Mouse (Mus musculus): ENCODE measurements around the gene Rerg. TPM values are rescaled to one million over a fixed set of nuclear protein-coding genes. Genes with fewer than 3 reads are reported as not detected.

Gene Rerg
- polyA plus RNA-seq, 1 experiment from 2014 or later: 6.9 TPM

DNA sequence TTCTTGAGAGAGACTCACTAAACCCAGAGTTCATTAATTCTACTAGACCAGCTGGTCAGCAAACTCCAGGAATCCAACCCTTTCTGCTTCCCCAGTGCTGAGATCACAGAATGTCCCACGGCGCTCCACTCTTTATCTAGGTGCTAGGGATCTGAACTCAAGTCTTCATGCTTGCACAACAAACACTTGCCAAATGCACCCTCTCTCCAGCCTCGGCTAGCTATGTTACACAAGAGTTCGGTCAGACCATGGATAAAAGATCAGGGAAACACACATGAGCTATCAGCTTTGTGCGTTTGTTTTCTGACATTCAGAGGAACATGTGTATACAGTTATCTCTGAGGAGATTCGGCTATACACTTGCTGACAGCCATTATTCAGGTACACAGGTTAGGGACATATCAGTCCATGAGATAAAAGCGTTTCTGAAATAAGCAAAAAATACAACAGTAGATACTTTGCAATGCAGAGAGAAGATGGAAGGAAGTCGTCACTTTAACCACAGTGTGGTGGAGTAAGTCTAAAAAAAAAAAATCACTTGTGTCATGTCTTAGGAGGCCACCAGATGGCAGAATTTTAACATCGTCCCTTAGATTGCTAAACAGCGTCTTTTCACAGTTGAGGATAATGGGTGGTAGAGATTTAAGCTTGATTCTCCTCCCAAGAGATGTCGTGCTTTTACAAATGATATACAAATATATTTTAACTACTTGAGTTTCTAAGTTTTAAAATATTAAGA, 35.5 kb upstream of the Rerg start:
- Histone ChIP-seq H3K9me3 (ENCODE audit: low read length) (no peaks in the 10 kb centered on the region), H3K27ac (ENCODE audit: low read depth) (no peak overlapping the region), H3K36me3 (replicated peaks; ENCODE audit: insufficient read depth, low read length) (no peaks in the 10 kb centered on the region), H3K4me2 (ENCODE audit: low read depth, low read length) (no peak overlapping the region), H3K9ac (replicated peaks) (no peak overlapping the region), H3K27me3 (ENCODE audit: insufficient read depth, low read length) (no peaks in the 10 kb centered on the region), H3K4me1 (ENCODE audit: insufficient read depth) (no peaks in the 10 kb centered on the region), H3K4me3 (ENCODE audit: low read depth, low read length) (no peak overlapping the region)
- WGBS (ENCODE audit: insufficient replicate concordance): 40% methylated on average over 11 of the region's 11 CpGs
- DNase-seq (no peak), ATAC-seq (no peak)
- TF ChIP-seq CTCF (IDR thresholded peaks at IDR 0.05; ENCODE audit: low read depth) (peak; percentile 62), EP300 (IDR thresholded peaks at IDR 0.05; ENCODE audit: low read depth) (no peak)

DNA sequence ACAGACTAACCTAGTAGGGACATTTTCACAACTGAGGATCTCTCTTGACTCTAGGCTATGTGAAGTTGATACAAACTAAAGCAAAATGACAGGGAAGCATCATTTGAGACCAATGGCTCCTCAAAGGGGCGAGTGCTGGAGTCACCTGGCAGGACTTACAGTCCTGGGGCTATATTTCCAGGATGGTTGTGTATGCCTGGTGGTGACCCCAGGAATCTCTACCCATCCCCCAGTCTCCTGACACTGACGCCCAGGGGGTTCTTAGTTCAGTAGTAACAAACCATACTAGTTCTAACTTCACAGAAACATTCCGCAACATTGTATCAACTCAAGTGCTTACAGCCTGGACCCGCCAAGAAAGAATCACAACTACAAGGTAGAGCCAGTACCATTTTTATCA, 32.4 kb upstream of the Rerg start:
- TF ChIP-seq CTCF (IDR thresholded peaks at IDR 0.05; ENCODE audit: low read depth) (no peak), EP300 (IDR thresholded peaks at IDR 0.05; ENCODE audit: low read depth) (no peak)
- Histone ChIP-seq H3K27me3 (ENCODE audit: insufficient read depth, low read length) (no peaks in the 10 kb centered on the region), H3K36me3 (replicated peaks; ENCODE audit: insufficient read depth, low read length) (no peaks in the 10 kb centered on the region), H3K9ac (replicated peaks) (no peak overlapping the region), H3K27ac (ENCODE audit: low read depth) (no peak overlapping the region), H3K4me3 (ENCODE audit: low read depth, low read length) (no peak overlapping the region), H3K9me3 (ENCODE audit: low read length) (no peaks in the 10 kb centered on the region), H3K4me1 (ENCODE audit: insufficient read depth) (no peaks in the 10 kb centered on the region), H3K4me2 (ENCODE audit: low read depth, low read length) (no peak overlapping the region)
- DNase-seq (no peak), ATAC-seq (no peak)
- 72% methylated on average over 4 of the region's 4 CpGs for WGBS (ENCODE audit: insufficient replicate concordance)

DNA sequence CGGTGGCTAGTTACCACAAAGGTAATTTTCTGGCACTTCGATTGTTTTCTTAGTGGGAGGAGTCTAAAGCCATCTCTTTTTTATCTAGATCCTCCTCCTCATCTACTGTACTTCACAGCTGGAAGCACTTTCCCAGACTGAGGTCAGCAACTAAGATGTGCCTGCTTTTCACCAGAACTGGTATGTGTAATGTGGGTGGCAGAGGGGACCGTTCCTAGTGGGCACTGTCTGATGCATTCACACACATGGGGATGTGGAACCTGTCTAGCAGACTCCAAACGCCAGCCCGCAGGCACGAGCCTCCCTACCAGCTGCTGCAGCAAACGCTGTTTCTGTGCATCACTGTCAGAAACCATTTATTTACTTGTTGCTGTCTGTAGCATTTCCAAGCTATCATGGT, 31.3 kb upstream of the Rerg start:
- no peak overlapping the region for H3K9ac ChIP-seq (replicated peaks)
- DNase-seq (no peak), ATAC-seq (no peak)
- 67% methylated on average over 7 of the region's 7 CpGs for WGBS (ENCODE audit: insufficient replicate concordance)
- H3K27ac ChIP-seq (ENCODE audit: low read depth): no peak overlapping the region
- H3K27me3 ChIP-seq (ENCODE audit: insufficient read depth, low read length): no peaks in the 10 kb centered on the region
- no peaks in the 10 kb centered on the region for H3K36me3 ChIP-seq (replicated peaks; ENCODE audit: insufficient read depth, low read length)
- no peak overlapping the region for H3K4me2 ChIP-seq (ENCODE audit: low read depth, low read length)
- H3K4me3 ChIP-seq (ENCODE audit: low read depth, low read length): no peak overlapping the region
- no peak for TF ChIP-seq EP300 (IDR thresholded peaks at IDR 0.05; ENCODE audit: low read depth)
- TF ChIP-seq CTCF (IDR thresholded peaks at IDR 0.05; ENCODE audit: low read depth): no peak
- no peaks in the 10 kb centered on the region for H3K9me3 ChIP-seq (ENCODE audit: low read length)
- no peaks in the 10 kb centered on the region for H3K4me1 ChIP-seq (ENCODE audit: insufficient read depth)

DNA sequence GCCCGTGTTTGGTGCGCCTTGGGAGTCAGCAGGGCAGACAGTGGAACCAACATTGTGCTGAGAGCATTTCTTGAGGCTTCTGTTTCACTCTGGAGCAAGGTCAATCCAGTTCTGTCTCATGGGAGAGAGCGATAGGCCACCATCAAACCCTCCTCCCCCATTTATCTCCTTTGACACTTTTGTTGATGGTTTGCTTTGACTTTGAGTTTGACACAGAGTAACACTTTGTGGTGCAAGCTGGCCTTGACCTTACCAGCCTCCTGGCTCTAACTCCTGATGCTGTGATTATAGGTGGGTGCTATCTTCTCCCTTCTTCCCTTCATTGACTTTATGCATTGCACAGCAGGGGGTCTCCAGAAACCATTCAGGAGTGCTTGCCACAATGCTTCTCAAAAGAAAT, 30.9 kb upstream of the Rerg start:
- WGBS (ENCODE audit: insufficient replicate concordance): 79% methylated on average over 3 of the region's 3 CpGs

DNA sequence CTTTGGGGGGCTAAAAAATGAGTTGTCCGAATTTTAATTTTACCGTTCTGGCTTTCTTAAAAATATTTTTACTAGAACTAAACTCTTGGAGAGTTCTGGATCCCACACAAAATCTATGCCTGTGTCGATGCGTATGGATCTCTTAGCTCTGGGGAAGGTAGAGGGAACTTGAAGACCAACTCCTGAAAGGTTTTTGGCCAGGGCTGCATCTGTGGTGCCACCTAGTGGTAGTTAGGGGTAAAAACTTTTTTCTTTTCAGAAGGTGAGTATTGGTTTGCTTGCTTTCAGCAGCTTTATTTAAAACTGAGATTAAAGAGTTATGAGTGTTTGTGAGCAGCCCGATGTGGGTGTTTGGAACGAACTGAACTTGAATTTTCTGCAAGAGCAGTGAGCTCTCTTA, 21.8 kb upstream of the Rerg start:
- DNase-seq (no peak), ATAC-seq (no peak)
- Histone ChIP-seq H3K9me3 (ENCODE audit: low read length) (no peaks in the 10 kb centered on the region), H3K4me3 (ENCODE audit: low read depth, low read length) (no peak overlapping the region), H3K27ac (ENCODE audit: low read depth) (no peak overlapping the region), H3K9ac (replicated peaks) (no peak overlapping the region), H3K36me3 (replicated peaks; ENCODE audit: insufficient read depth, low read length) (no peaks in the 10 kb centered on the region), H3K4me1 (ENCODE audit: insufficient read depth) (no peaks in the 10 kb centered on the region), H3K4me2 (ENCODE audit: low read depth, low read length) (no peak overlapping the region), H3K27me3 (ENCODE audit: insufficient read depth, low read length) (no peaks in the 10 kb centered on the region)
- TF ChIP-seq CTCF (IDR thresholded peaks at IDR 0.05; ENCODE audit: low read depth) (peak; percentile 82), EP300 (IDR thresholded peaks at IDR 0.05; ENCODE audit: low read depth) (no peak)
- WGBS (ENCODE audit: insufficient replicate concordance): 24% methylated on average over 6 of the region's 6 CpGs

More for the DNA sequence above, 30.9 kb upstream of the Rerg start:
- ATAC-seq (no peak), DNase-seq (no peak)
- Histone ChIP-seq H3K27ac (ENCODE audit: low read depth) (no peak overlapping the region), H3K9me3 (ENCODE audit: low read length) (no peaks in the 10 kb centered on the region), H3K4me1 (ENCODE audit: insufficient read depth) (no peaks in the 10 kb centered on the region), H3K9ac (replicated peaks) (no peak overlapping the region), H3K27me3 (ENCODE audit: insufficient read depth, low read length) (no peaks in the 10 kb centered on the region), H3K4me2 (ENCODE audit: low read depth, low read length) (no peak overlapping the region), H3K4me3 (ENCODE audit: low read depth, low read length) (no peak overlapping the region), H3K36me3 (replicated peaks; ENCODE audit: insufficient read depth, low read length) (no peaks in the 10 kb centered on the region)
- no peak for TF ChIP-seq CTCF (IDR thresholded peaks at IDR 0.05; ENCODE audit: low read depth)
- no peak for TF ChIP-seq EP300 (IDR thresholded peaks at IDR 0.05; ENCODE audit: low read depth)

DNA sequence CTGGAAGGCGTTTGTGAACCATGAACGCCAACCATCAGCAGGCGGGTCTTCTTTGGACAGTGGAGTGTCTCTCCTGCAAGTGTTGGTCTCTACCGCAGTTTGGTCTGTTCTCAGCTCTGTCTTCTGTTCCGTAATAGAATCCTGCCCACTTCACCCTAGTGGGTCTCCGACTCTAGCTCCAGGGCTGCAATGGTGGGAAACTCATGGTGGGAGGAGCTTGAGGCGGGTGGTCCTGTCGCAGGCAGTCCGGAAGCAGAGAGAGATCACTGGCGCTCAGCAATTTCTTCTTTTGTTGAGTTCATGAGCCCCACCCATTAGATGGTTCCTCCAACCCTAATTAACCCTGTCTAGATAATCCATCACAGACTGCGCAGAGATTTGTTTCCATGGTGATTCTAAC, 20.7 kb upstream of the Rerg start:
- Histone ChIP-seq H3K27me3 (ENCODE audit: insufficient read depth, low read length) (no peaks in the 10 kb centered on the region), H3K9me3 (ENCODE audit: low read length) (no peaks in the 10 kb centered on the region), H3K4me1 (ENCODE audit: insufficient read depth) (no peaks in the 10 kb centered on the region), H3K4me3 (ENCODE audit: low read depth, low read length) (no peak overlapping the region), H3K27ac (ENCODE audit: low read depth) (no peak overlapping the region), H3K4me2 (ENCODE audit: low read depth, low read length) (no peak overlapping the region), H3K36me3 (replicated peaks; ENCODE audit: insufficient read depth, low read length) (no peaks in the 10 kb centered on the region), H3K9ac (replicated peaks) (no peak overlapping the region)
- no peak for TF ChIP-seq CTCF (IDR thresholded peaks at IDR 0.05; ENCODE audit: low read depth)
- TF ChIP-seq EP300 (IDR thresholded peaks at IDR 0.05; ENCODE audit: low read depth): no peak
- ATAC-seq: no peak
- WGBS (ENCODE audit: insufficient replicate concordance): 73% methylated on average over 11 of the region's 11 CpGs
- no peak for DNase-seq
